Mouse (Mus musculus) right cerebral cortex, adult 18-20 months (tissue): Measurements from ENCODE around the gene Sec16b.

Source experiments
- DNase-seq: peaks from one replicate; pipeline ENCODE4 v3.0.0; 2022; ENCODE audit warnings: mixed read lengths

The Sec16b gene

GRCm38 (mm10) chr1:157560654-157561386 lies 54.3 kb downstream of the Sec16b start:
- no peak for DNase-seq

GRCm38 (mm10) chr1:157567819-157568218 lies 61.3 kb downstream of the Sec16b start:
- no peak for DNase-seq

- DNase-seq, result no peak
Observed at GRCm38 (mm10) chr1:157569263-157570090, 62.9 kb downstream of the Sec16b start.

- DNase-seq, result no peak
Observed at GRCm38 (mm10) chr1:157575316-157575715, 68.8 kb downstream of the Sec16b start.

- peak; percentile 12 for DNase-seq
Observed at GRCm38 (mm10) chr1:157578336-157578735, 71.8 kb downstream of the Sec16b start.

GRCm38 (mm10) chr1:157586556-157586955 lies 80.0 kb downstream of the Sec16b start:
- no peak for DNase-seq

- DNase-seq, result no peak
Observed at GRCm38 (mm10) chr1:157592039-157592438, 85.5 kb downstream of the Sec16b start.

GRCm38 (mm10) chr1:157594561-157594960 lies 88.0 kb downstream of the Sec16b start:
- no peak for DNase-seq

GRCm38 (mm10) chr1:157595165-157595564 lies 88.6 kb downstream of the Sec16b start:
- DNase-seq, result no peak

- no peak for DNase-seq
Observed at GRCm38 (mm10) chr1:157604513-157604912, 98.0 kb downstream of the Sec16b start.
